Mouse (Mus musculus) erythroblast, embryonic 14.5 days (primary cell): ENCODE measurements around the gene Grik4. TPM values are rescaled to one million over a fixed set of nuclear protein-coding genes. Genes with fewer than 3 reads are reported as not detected.

Experiments
- H3K27me3 ChIP-seq: 2 replicates; pipeline ENCODE4 v1.6.1; 2012; ENCODE audit warnings: inconsistent platforms; ENCODE audit not compliant: control insufficient read depth
- H3K36me3 ChIP-seq: 2 replicates; pipeline ENCODE4 v1.6.1; 2012; ENCODE audit warnings: mild to moderate bottlenecking, inconsistent platforms; ENCODE audit not compliant: control insufficient read depth
- H3K4me1 ChIP-seq: 2 replicates; pipeline ENCODE4 v1.6.1; 2012; ENCODE audit warnings: inconsistent platforms; ENCODE audit not compliant: control insufficient read depth
- H3K4me3 ChIP-seq: replicated peaks from 2 replicates; pipeline ENCODE3; 2012; ENCODE audit warnings: moderate library complexity, mild to moderate bottlenecking, inconsistent platforms
- H3K9me3 ChIP-seq: 2 replicates; pipeline ENCODE4 v1.6.1; 2012; ENCODE audit warnings: low read length, inconsistent platforms, mixed read lengths; ENCODE audit not compliant: control insufficient read depth
- GATA1 ChIP-seq: IDR thresholded peaks from 2 replicates; pipeline ENCODE4 v1.6.1; 2012; ENCODE audit warnings: low read length, inconsistent platforms, mixed read lengths
- TAL1 ChIP-seq: IDR thresholded peaks from 3 replicates; pipeline ENCODE4 v1.6.1; 2012; ENCODE audit warnings: low read length, inconsistent platforms, mixed read lengths
- polyA plus RNA-seq: library from polyadenylated mRNA; stranded (reverse); fragments of >175 nt; gene quantifications from 2 replicates; pipeline ENCODE4 v1.2.3, GENCODE M21; 2012

The Grik4 gene
- polyA plus RNA-seq, 1 experiment: not detected

DNA sequence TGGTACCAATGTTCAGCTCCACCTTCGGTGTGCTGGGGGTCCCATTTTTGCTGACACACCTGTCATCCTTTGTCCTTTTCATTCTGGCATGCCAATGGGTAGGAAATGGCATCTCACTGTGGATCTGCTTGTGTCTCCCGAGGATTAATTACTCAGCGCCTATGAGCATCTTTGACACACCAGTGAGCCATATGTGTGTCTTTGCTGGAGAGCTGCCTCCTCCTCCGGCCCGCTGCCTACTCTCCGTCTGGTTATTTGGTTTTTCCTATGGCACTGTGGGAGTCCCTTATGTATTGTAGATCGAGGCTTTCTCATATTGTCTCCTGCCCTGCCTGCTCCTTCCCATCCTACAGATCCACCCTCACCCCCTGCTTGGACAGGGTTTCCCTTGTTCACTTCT is 26.4 kb downstream of the Grik4 start:
- no peak overlapping the region for H3K4me3 ChIP-seq
- TF ChIP-seq GATA1: no peak
- TF ChIP-seq TAL1: no peak

DNA sequence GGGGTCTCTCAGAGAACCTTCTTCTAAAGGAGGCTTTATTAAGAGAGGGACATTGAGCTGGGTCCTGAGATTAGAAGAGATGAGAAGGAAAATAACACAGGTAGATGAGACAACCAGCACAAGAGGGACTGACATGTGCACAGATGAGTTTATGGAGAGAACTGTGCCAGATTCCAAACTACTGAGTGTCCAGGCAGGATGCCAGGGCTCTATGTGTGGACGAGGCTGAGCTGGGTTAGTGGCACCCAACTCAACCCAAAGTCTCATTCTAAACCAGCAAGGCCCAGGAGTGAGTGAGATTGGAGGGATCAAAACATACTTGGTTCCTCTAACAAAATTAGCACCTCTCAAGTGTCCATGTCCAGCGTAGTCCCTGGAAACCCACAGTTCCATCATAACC is 31.1 kb downstream of the Grik4 start:
- TF ChIP-seq GATA1 (no peak), TAL1 (no peak)
- no peaks in the 10 kb centered on the region for H3K9me3 ChIP-seq

More for the DNA sequence above, 26.4 kb downstream of the Grik4 start:
- H3K4me1 ChIP-seq: no peaks in the 10 kb centered on the region
- no peaks in the 10 kb centered on the region for H3K27me3 ChIP-seq
- H3K9me3 ChIP-seq: no peaks in the 10 kb centered on the region
- H3K36me3 ChIP-seq: no peaks in the 10 kb centered on the region

DNA sequence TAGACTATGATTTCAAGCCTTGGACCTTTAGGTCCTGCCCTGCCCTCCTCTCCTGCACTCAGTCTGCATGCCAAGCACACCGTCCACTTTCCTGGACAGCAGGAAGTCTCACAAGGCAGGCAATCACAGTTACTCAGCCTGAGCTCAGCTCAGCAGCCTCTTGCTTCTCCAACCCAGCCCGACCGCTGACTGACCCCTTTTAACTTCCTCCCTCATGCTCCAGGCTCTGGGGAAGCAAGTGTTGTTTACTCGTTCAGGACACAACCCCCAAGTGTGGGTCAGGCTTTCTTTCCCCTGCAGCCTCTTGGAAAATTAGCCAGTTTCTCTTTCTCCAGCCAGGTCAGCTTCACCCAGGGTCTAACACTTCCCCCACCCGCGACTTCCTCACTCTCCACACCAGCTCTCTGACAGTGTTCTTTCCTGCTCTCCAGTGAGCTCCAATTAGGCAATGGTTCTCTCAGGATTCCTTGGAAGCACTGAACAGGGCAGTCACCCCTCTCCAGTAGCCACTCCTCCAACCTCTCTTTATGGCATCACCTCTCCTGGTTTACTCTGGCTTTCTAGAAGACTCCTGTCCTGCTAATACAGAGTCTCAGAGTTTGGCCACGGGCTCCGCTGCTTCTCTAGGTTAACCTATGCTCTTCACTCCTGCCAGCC is 35.5 kb downstream of the Grik4 start:
- no peaks in the 10 kb centered on the region for H3K9me3 ChIP-seq
- TF ChIP-seq TAL1: no peak
- no peaks in the 10 kb centered on the region for H3K27me3 ChIP-seq
- no peak overlapping the region for H3K4me3 ChIP-seq
- no peaks in the 10 kb centered on the region for H3K36me3 ChIP-seq
- H3K4me1 ChIP-seq: no peaks in the 10 kb centered on the region

More for the DNA sequence above, 31.1 kb downstream of the Grik4 start:
- Histone ChIP-seq H3K4me3 (no peak overlapping the region), H3K4me1 (no peaks in the 10 kb centered on the region), H3K27me3 (no peaks in the 10 kb centered on the region), H3K36me3 (no peaks in the 10 kb centered on the region)

DNA sequence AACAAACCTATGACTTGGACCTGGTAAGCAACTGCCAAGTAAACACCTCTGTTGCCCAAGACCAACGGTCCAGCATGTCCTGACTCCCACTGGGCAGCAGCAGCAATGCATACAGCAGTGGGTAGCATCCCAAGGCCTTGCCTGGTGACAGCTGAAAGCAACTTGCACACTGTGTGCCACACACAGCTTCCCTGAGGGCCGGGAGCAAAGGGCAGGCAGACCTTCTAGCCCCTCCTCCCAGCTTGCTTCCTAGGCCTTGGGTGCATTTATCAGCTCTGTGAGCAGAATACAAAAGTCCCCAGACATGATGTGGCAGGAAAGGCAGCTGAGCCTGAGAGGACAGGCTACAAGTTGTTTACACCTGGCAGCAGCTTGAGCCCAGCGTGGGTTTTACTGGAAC is 37.3 kb downstream of the Grik4 start:
- Histone ChIP-seq H3K36me3 (no peaks in the 10 kb centered on the region), H3K27me3 (no peaks in the 10 kb centered on the region), H3K4me1 (no peaks in the 10 kb centered on the region), H3K4me3 (no peak overlapping the region), H3K9me3 (no peaks in the 10 kb centered on the region)
- TF ChIP-seq TAL1 (no peak), GATA1 (no peak)

DNA sequence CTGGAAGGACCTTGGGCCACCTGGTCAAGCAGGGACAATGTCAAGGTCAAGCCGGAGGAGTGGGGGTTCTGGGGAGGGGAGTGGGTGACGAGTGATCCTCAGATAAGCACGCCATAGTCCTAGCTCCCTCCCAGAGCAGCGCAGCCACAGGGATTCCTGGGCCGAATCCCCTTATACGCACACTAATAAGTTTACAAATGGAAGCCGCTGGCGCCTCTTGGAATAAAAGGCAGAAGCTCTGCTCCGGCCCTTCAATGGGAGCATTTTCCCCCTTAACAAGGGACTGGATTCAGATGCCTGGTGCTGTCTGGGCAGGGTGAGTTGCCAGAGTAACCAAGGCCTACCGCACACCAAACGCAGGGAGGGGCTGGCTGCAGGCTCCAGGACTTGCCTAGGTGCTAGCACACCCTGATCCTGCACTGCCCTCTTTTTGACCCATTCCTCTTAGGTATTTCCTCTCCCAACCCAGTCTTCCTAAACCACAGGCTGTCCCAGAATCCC is 46.2 kb downstream of the Grik4 start:
- Histone ChIP-seq H3K27me3 (peaks cover 47% of the 10 kb centered on the region), H3K4me1 (no peaks in the 10 kb centered on the region), H3K4me3 (no peak overlapping the region), H3K36me3 (no peaks in the 10 kb centered on the region), H3K9me3 (no peaks in the 10 kb centered on the region; the same call in 1 of the 2 replicates)
- no peak for TF ChIP-seq GATA1
- TF ChIP-seq TAL1: no peak

DNA sequence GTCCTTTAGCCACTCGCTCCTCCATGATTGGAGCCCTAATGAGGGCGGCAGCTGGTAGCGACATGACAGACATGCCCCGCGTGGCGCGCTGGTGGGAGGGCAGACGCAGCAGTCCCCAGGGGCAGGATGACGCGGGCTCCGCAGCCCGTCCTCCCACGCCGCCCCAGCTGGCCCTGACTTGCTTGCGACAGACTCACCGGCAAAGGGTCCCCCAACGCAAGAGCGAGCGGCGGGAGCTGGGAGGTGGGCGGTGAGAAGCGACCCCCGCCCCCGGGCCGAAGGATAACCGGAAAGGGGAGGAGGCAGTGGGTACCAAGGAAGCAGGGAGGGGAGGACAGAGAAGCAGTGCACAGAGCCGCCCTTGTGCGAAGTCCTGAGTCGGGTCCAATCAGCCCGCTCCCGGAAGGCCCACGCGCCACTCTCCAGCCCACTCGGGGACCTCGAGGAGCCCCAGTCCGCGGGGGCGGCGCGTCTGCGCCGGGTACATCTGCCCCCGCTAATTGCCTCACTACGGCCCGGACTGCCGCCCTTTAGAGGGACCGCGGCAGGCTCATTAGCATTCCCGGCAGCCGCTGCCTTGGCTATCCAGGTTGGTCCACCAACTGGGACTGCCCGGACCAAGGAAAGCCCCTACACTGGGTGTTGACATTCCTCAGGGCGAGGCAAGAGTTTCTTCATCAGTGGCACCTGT is 46.8 kb downstream of the Grik4 start:
- Histone ChIP-seq H3K4me1 (no peaks in the 10 kb centered on the region), H3K27me3 (peaks cover 47% of the 10 kb centered on the region), H3K9me3 (peaks cover 5% of the 10 kb centered on the region), H3K36me3 (no peaks in the 10 kb centered on the region), H3K4me3 (peak overlapping the region; percentile 12)
- TF ChIP-seq GATA1 (no peak), TAL1 (no peak)

DNA sequence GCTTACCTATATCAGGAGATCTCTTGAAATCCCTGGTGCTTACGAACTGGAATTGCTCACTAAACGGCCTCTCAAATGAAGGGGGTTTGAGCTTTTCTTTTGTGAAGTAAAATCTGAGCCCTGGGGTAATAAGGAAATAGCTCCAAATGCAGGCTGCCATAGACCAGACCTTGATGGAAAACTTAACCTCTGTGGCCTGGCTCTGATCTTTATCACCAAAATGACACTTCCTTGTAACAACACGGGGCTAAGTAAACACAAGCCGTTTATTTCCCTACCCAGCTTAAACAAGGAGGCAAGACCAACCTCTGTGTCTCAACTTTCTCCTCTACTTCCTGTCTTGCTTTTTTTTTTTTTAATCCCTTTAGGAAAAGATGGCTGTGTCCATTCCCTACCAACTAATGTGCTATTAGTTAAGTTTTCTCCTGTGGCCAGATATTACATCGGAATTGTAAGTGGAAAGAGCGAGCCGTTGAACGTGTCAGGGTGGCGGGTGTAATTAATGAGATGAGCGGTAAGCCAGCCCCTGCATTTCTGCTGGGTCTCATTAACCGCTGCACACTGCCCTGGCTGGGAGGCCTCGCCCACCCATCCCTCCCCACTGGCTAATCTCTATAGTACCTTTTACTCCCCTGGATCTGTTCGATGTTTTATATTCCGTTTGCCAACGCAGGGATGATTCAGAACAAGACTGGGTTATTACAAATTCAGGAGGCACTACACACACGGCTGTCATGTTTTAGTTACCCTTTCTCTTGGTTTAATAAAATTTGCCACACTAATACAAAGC is 47.7 kb downstream of the Grik4 start:
- no peak for TF ChIP-seq GATA1
- no peak for TF ChIP-seq TAL1
- H3K36me3 ChIP-seq: no peaks in the 10 kb centered on the region
- peaks cover 8% of the 10 kb centered on the region for H3K9me3 ChIP-seq
- no peaks in the 10 kb centered on the region for H3K4me1 ChIP-seq
- H3K4me3 ChIP-seq: no peak overlapping the region
- H3K27me3 ChIP-seq: peaks cover 47% of the 10 kb centered on the region

DNA sequence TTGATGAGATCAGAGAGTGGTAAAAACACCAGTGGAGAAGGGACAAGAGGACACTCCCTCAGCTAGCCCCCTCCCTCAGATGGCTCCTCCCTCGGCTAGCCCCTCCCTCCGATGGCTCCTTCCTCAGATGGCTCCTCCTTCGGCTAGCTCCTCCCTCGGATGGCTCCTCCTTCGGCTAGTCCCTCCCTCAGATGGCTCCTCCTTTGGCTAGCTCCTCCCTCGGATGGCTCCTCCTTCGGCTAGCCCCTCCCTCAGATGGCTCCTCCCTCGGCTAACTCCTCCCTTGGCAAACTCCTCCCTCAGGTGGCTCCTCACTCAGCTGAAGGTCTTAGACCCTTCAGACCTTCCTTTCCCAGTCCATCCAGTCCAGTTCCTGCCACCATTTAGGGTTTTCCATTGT is 51.5 kb downstream of the Grik4 start:
- no peaks in the 10 kb centered on the region for H3K4me1 ChIP-seq
- peaks cover 26% of the 10 kb centered on the region for H3K27me3 ChIP-seq
- no peak for TF ChIP-seq GATA1
- TF ChIP-seq TAL1: no peak

DNA sequence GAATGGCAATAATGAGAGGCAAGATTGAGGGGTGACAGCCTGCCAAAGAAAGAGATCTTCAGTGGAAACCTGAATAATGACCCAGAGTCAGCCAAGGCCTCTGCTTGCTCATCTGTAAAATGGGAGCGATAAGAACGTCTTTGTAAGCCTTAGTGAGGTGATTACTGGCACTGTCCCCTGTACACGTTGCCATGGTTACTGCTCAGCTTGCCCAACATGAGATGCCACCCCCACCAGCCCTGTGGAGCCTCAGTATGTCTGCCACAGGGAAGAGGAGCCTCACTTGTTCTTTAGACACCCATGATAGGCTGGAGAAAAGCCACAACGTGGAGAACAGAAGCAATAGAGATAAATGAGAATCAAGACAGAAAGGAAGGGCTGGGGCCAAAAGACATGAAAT is 56.4 kb downstream of the Grik4 start:
- Histone ChIP-seq H3K4me1 (no peaks in the 10 kb centered on the region), H3K9me3 (peaks cover 9% of the 10 kb centered on the region), H3K36me3 (no peaks in the 10 kb centered on the region), H3K27me3 (no peaks in the 10 kb centered on the region), H3K4me3 (no peak overlapping the region)
- TF ChIP-seq TAL1 (no peak), GATA1 (no peak)

More for the DNA sequence above, 51.5 kb downstream of the Grik4 start:
- Histone ChIP-seq H3K36me3 (no peaks in the 10 kb centered on the region), H3K4me3 (no peak overlapping the region), H3K9me3 (peaks cover 10% of the 10 kb centered on the region)
